Mouse (Mus musculus) E14TG2a.4 (cell line): ENCODE results near the gene Trpm3.

Source experiments
- CTCF ChIP-seq: conservative IDR thresholded peaks from 2 replicates; pipeline ENCODE4 v1.5.1; 2014; ENCODE audit warnings: low read length
- POU5F1 ChIP-seq: IDR thresholded peaks from 2 replicates; pipeline ENCODE4 v1.6.1; 2014; ENCODE audit warnings: low read length, borderline replicate concordance

DNA sequence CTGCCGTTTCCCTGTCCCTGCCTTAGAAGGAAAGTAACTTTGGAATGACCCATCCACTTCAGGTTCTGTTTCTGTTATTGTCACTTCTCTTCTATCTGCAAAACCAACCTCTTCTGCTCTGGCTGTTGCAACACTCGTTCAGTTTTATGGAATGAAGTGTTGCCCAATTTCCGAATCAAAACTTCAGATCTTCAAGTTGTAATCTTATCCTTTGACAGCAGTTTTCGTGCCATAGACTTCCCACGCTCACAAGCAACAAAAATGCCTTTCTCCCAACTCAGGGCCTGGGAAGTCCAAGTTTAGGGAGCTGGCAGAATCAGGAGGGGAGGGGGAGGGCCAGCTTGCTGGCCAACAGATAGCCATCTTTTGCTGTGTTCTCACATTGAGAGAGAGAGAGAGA lies 889.4 kb downstream of the Trpm3 start:
- no peak for TF ChIP-seq CTCF
- no peak for TF ChIP-seq POU5F1
